Mouse (Mus musculus) cortical plate, adult 2 months (tissue): ENCODE results near the gene Cbr1. TPM values are rescaled to one million over a fixed set of nuclear protein-coding genes. Genes with fewer than 3 reads are reported as not detected.

ENCODE experiments used
- H3K27ac ChIP-seq: fragments of 200-500 bp; 2 replicates; pipeline ENCODE4 v1.5.1; 2012; ENCODE audit warnings: low read length, control low read depth, inconsistent platforms; ENCODE audit not compliant: insufficient read depth
- H3K4me1 ChIP-seq: fragments of 200-500 bp; 2 replicates; pipeline ENCODE4 v1.6.1; 2011; ENCODE audit warnings: low read length; ENCODE audit not compliant: control insufficient read depth, insufficient read depth
- H3K4me3 ChIP-seq: fragments of 200-500 bp; 2 replicates; pipeline ENCODE4 v1.5.1; 2011; ENCODE audit warnings: mild to moderate bottlenecking, low read length, control low read depth; ENCODE audit not compliant: insufficient read depth
- CTCF ChIP-seq: fragments of 200-500 bp; IDR thresholded peaks from 2 replicates; pipeline ENCODE4 v1.5.1; 2011; ENCODE audit warnings: mild to moderate bottlenecking, control low read depth, low read length; ENCODE audit not compliant: insufficient read depth; ENCODE audit errors: extremely low read depth
- POLR2A ChIP-seq: fragments of 200-500 bp; IDR thresholded peaks from 2 replicates; pipeline ENCODE4 v1.6.1; 2011; ENCODE audit warnings: mild to moderate bottlenecking, low read length, control low read depth; ENCODE audit not compliant: insufficient read depth; ENCODE audit errors: extremely low read depth
- polyA plus RNA-seq: library from polyadenylated mRNA; depleted of rRNA; stranded (reverse); fragments of >200 nt; gene quantifications from 2 replicates; pipeline ENCODE4 v1.2.3, GENCODE M21; 2012

Cbr1 gene
- polyA plus RNA-seq, 1 experiment: 132 TPM

DNA sequence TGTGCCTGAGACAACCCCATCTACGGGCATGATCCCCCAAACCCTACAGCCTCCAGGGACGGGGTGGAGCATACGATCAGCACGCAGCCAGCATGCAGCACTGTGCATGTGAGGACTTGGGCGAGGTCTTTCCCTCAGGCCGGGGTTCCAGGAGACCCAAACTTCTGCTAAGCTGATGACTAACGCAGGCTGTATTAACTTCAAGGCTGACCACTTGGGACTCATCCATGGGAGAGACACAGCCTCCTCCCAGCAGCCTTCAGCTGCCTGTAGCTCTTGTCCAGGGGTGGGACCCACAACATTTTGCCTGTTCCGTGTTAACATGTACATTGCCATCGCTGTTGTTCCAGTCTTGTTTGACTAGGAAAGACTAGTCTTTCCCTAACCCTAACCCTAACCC lies 8.1 kb upstream of the Cbr1 start:
- TF ChIP-seq CTCF: no peak
- no peak for TF ChIP-seq POLR2A
- no peaks in the 10 kb centered on the region for H3K4me1 ChIP-seq

GRCm38 (mm10) chr16:93599461-93599860 lies 6.2 kb upstream of the Cbr1 start:
- Histone ChIP-seq H3K4me3 (no peak overlapping the region), H3K4me1 (no peaks in the 10 kb centered on the region; the same call in 1 of the 2 replicates), H3K27ac (no peak overlapping the region)
- no peak for TF ChIP-seq POLR2A
- TF ChIP-seq CTCF: no peak

More for the DNA sequence above, 8.1 kb upstream of the Cbr1 start:
- H3K27ac ChIP-seq: no peak overlapping the region
- H3K4me3 ChIP-seq: no peak overlapping the region

GRCm38 (mm10) chr16:93603439-93604212 lies 2.0 kb upstream of the Cbr1 start, which contains the start of gene Setd4:
TSS of gene Setd4 (minus strand) at chr16:93604063.
- Histone ChIP-seq H3K27ac (peak within 1 kb of the TSS; percentile 69), H3K4me1 (no peaks in the 10 kb centered on the region; the same call in 1 of the 2 replicates), H3K4me3 (peak within 1 kb of the TSS; percentile 71)
- peak; percentile 95 for TF ChIP-seq POLR2A
- TF ChIP-seq CTCF: no peak

- TF ChIP-seq CTCF (no peak), POLR2A (0 out of 2 replicates have a peak, but pooled peaks have one; percentile 28)
- H3K27ac ChIP-seq: peak overlapping the region; percentile 68
- peak overlapping the region; percentile 71 for H3K4me3 ChIP-seq
- no peaks in the 10 kb centered on the region; the same call in 1 of the 2 replicates for H3K4me1 ChIP-seq
Observed at GRCm38 (mm10) chr16:93604481-93604969, 1.1 kb upstream of the Cbr1 start.

DNA sequence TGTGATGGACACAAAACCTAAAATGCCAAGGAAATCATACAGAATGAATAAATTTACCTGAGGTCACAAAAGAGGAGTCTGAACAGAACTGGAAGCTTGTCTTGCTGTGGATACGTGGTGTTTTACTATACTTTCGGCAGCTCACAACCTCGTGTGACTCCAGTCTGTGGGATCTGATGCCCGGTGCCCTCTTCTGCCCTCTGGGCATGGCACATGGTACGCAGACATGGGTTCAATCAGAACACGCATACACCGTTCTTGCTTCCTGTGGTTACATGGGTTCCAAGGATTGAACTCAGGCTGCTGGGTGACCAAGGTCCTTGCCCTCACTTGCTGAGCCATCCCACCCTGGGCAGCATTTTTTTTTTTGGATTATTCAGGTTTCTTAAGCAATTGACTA lies 493 bp downstream of the Cbr1 start:
- H3K4me1 ChIP-seq: no peaks in the 10 kb centered on the region; the same call in 1 of the 2 replicates
- TF ChIP-seq CTCF: no peak
- no peak for TF ChIP-seq POLR2A
- H3K27ac ChIP-seq: no peak overlapping the region
- H3K4me3 ChIP-seq: no peak overlapping the region

DNA sequence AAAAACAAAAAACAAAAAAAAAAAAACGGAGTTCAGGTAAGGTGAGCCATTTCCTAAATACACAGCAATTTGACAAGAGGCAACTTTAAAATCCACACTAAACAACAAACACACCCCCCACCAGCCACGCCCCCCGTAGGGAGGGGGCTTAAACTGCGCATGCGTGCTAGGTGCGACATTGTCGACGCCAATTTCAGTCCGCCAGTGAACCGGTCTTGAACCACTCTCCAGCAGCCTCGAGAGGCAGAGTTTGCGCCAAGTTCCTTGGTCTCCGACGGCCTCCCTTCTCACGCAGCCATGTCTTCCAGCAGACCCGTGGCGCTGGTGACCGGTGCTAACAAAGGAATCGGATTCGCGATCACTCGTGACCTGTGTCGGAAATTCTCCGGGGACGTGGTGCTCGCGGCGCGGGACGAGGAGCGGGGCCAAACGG lies 2.0 kb downstream of the Cbr1 start:
- Histone ChIP-seq H3K27ac (no peak overlapping the region), H3K4me3 (peak overlapping the region; percentile 76), H3K4me1 (no peaks in the 10 kb centered on the region; the same call in 1 of the 2 replicates)
- TF ChIP-seq CTCF (no peak), POLR2A (peak; percentile 97)

DNA sequence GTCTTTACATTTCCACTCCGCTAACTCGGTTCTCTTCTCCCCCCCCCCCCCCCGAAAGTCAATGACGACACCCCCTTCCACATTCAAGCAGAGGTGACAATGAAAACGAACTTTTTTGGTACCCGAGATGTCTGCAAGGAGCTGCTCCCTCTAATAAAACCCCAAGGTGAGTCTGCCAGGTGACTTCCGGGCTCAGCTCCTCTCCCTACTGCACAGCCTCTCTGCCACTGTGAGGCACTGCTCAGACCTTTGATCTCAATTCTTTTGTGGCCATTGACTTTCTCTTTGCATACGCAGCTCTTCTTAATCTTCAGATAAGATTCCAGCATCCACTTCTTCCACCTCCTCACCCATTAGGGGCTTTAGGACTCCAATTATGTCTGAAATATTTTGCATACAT lies 3.1 kb downstream of the Cbr1 start:
- H3K4me3 ChIP-seq: no peak overlapping the region; the same call in 1 of the 2 replicates

DNA sequence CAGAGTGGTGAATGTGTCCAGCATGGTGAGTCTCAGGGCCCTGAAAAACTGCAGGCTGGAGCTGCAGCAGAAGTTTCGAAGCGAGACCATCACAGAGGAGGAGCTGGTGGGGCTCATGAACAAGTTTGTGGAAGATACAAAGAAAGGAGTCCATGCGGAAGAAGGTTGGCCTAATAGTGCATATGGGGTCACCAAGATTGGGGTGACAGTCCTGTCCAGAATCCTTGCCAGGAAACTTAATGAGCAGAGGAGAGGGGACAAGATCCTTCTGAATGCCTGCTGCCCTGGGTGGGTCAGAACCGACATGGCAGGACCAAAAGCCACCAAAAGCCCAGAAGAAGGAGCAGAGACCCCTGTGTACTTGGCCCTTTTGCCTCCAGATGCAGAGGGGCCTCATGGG lies 4.1 kb downstream of the Cbr1 start:
- Histone ChIP-seq H3K27ac (no peak overlapping the region), H3K4me3 (no peak overlapping the region), H3K4me1 (no peaks in the 10 kb centered on the region; the same call in 1 of the 2 replicates)
- no peak for TF ChIP-seq CTCF
- no peak for TF ChIP-seq POLR2A

More for the DNA sequence above, 3.1 kb downstream of the Cbr1 start:
- no peak for TF ChIP-seq POLR2A
- no peak for TF ChIP-seq CTCF
- no peak overlapping the region for H3K27ac ChIP-seq
- no peaks in the 10 kb centered on the region; the same call in 1 of the 2 replicates for H3K4me1 ChIP-seq

GRCm38 (mm10) chr16:93610961-93611360 lies 5.3 kb downstream of the Cbr1 start:
- Histone ChIP-seq H3K27ac (no peak overlapping the region), H3K4me1 (no peaks in the 10 kb centered on the region; the same call in 1 of the 2 replicates), H3K4me3 (no peak overlapping the region)
- TF ChIP-seq POLR2A (no peak), CTCF (no peak)
